Mouse (Mus musculus) heart, embryonic 12.5 days (tissue): Measurements from ENCODE around the gene Ift43. TPM values are rescaled to one million over a fixed set of nuclear protein-coding genes. Genes with fewer than 3 reads are reported as not detected.

ENCODE experiments used
- ATAC-seq: fragments of 200-750 bp; cut with Nextera tagmentation; 2 replicates; pipeline ENCODE4 v1.8.0; 2017; ENCODE audit warnings: moderate TSS enrichment, moderate library complexity; ENCODE audit not compliant: insufficient number of reproducible peaks, low FRiP score
- H3K27ac ChIP-seq: fragments of 300-500 bp; sonication (generic); 2 replicates; pipeline ENCODE4 v1.5.1; 2016; ENCODE audit warnings: mild to moderate bottlenecking, moderate library complexity; ENCODE audit not compliant: poor library complexity, severe bottlenecking
- H3K27me3 ChIP-seq: fragments of 300-500 bp; sonication (generic); replicated peaks from 2 replicates; pipeline ENCODE4 v1.6.1; 2016; ENCODE audit warnings: mild to moderate bottlenecking, moderate library complexity
- H3K36me3 ChIP-seq: fragments of 300-500 bp; sonication (generic); 2 replicates; pipeline ENCODE4 v1.6.1; 2016; ENCODE audit warnings: mild to moderate bottlenecking, moderate library complexity
- H3K4me1 ChIP-seq: fragments of 300-500 bp; sonication (generic); replicated peaks from 2 replicates; pipeline ENCODE4 v1.6.1; 2016; ENCODE audit warnings: mild to moderate bottlenecking
- H3K4me2 ChIP-seq: fragments of 300-500 bp; sonication (generic); 2 replicates; pipeline ENCODE4 v1.6.1; 2016; ENCODE audit warnings: mild to moderate bottlenecking, moderate library complexity
- H3K4me3 ChIP-seq: fragments of 300-500 bp; sonication (generic); 2 replicates; pipeline ENCODE4 v1.5.1; 2016; ENCODE audit warnings: mild to moderate bottlenecking
- H3K9ac ChIP-seq: fragments of 300-500 bp; sonication (generic); 2 replicates; pipeline ENCODE4 v1.6.1; 2016; ENCODE audit warnings: mild to moderate bottlenecking, moderate library complexity
- H3K9me3 ChIP-seq: fragments of 300-500 bp; sonication (generic); replicated peaks from 2 replicates; pipeline ENCODE4 v1.6.1; 2016; ENCODE audit warnings: mild to moderate bottlenecking, moderate library complexity
- WGBS: fragments of 180-500 bp; shearing (Covaris S2); methylation state at CpG from one replicate; pipeline ENCODE4 v1.1.7; 2016; 5-methylcytosine and 5-hydroxymethylcytosine counted together
- polyA plus RNA-seq: library from polyadenylated mRNA; unstranded; fragments of >200 nt; fragmentation: Nextera tagmentation; extraction: Ambion mirVana; gene quantifications from 2 replicates; pipeline ENCODE4 v1.2.1, GENCODE M21; 2016

Gene Ift43
- 113 and 118 TPM in 2 replicates for polyA plus RNA-seq

GRCm38 (mm10) chr12:86082481-86083012, at the start of gene Ift43:
TSS of gene Ift43 (plus strand) at chr12:86082541.
- H3K27ac ChIP-seq = peak within 1 kb of the TSS; percentile 56
- peak within 1 kb of the TSS; percentile 84 for H3K4me3 ChIP-seq
- peaks cover 17% of the 10 kb centered on the region for H3K36me3 ChIP-seq
- peaks cover 27% of the 10 kb centered on the region for H3K4me1 ChIP-seq
- H3K9me3 ChIP-seq = no peaks in the 10 kb centered on the region
- ATAC-seq = 0 out of 2 replicates have a peak, but pooled peaks have one; percentile 13
- WGBS = under 1% methylated on average over 35 of the region's 35 CpGs
- peak within 1 kb of the TSS; percentile 79 for H3K4me2 ChIP-seq
- H3K9ac ChIP-seq = peak within 1 kb of the TSS; percentile 77
- no peaks in the 10 kb centered on the region for H3K27me3 ChIP-seq

- Histone ChIP-seq H3K9ac (no peak overlapping the region), H3K27me3 (no peaks in the 10 kb centered on the region), H3K4me3 (no peak overlapping the region), H3K36me3 (no peaks in the 10 kb centered on the region), H3K4me2 (no peak overlapping the region), H3K9me3 (no peaks in the 10 kb centered on the region), H3K4me1 (peaks cover 51% of the 10 kb centered on the region), H3K27ac (no peak overlapping the region)
- ATAC-seq = no peak
These were observed 46.8 kb upstream of the Ift43 start for GRCm38 (mm10) chr12:86035586-86035985.

- 42% methylated on average over 9 of the region's 9 CpGs for WGBS
- ATAC-seq = no peak
- Histone ChIP-seq H3K27ac (peak overlapping the region; percentile 50; the same call in 1 of the 2 replicates), H3K9ac (peak overlapping the region; percentile 3; the same call in 1 of the 2 replicates), H3K4me3 (no peak overlapping the region), H3K4me1 (peaks cover 47% of the 10 kb centered on the region), H3K36me3 (no peaks in the 10 kb centered on the region), H3K4me2 (no peak overlapping the region), H3K9me3 (no peaks in the 10 kb centered on the region), H3K27me3 (no peaks in the 10 kb centered on the region)
These were observed 45.8 kb upstream of the Ift43 start for GRCm38 (mm10) chr12:86036368-86037166.

DNA sequence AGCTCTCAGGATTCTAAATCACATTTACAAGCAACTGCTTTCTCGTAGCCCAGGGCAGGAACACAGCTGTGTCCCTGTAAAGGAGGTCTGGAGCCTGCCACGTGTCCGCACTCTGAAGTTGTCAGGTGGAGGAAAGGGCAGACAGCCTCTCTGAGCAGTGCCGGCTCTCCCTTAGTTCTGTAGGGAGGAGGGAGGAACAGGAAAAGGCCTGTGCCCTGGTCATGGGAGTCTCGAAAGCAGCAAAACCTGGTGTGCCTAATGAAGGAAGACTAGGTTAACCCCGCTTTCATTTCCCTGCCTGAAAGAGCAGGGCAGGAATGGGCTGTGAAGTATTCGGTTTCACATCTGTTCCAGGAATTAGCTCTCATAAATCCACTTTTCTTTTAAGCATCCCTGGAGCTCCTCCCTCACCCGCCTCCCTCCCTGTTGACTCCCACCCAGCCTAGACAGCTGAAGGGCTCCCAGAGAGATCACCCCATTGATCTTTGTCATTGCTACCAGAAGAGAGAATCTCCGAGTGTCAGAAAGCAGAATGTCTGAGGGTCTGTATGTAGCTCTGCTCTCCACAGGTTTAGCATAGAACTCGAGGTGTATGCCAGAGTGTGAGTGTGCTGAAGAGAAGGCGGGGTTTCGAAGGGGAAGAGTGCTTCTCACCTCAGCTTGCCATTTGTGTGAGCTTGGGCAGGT, 45.0 kb upstream of the Ift43 start:
- WGBS = 34% methylated on average over 12 of the region's 12 CpGs
- Histone ChIP-seq H3K36me3 (no peaks in the 10 kb centered on the region; the same call in 1 of the 2 replicates), H3K27me3 (no peaks in the 10 kb centered on the region), H3K4me2 (0 out of 2 replicates have a peak overlapping the region, but pooled peaks have one; percentile 5), H3K27ac (peak overlapping the region; percentile 50), H3K9me3 (no peaks in the 10 kb centered on the region), H3K4me3 (no peak overlapping the region), H3K4me1 (peaks cover 43% of the 10 kb centered on the region), H3K9ac (peak overlapping the region; percentile 44; the same call in 1 of the 2 replicates)
- ATAC-seq = no peak; the same call in 1 of the 2 replicates

DNA sequence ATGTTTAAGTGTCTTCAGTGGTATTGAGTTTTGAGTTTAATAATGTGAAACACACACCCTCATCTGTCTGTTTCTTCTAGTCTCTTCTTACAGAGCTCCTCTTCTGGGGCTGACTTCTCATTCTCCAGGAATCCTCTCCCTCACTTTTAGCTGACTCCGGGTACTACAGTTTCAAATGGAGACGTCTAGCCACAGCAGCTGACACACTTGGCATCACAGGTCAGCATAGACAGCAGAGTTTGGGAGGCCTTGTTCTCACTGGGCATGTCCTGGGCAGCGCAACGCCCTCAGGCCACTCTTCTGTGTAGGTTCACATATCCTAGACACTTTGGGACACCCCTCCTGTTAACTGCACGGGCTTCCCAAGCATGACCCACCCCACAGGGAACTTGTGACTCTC, 43.3 kb upstream of the Ift43 start:
- no peak overlapping the region for H3K4me3 ChIP-seq
- H3K9me3 ChIP-seq = peaks cover 12% of the 10 kb centered on the region; the same call in 1 of the 2 replicates
- H3K4me2 ChIP-seq = no peak overlapping the region
- no peak for ATAC-seq
- WGBS = 76% methylated on average over 5 of the region's 5 CpGs
- H3K4me1 ChIP-seq = peaks cover 31% of the 10 kb centered on the region
- H3K9ac ChIP-seq = no peak overlapping the region
- no peak overlapping the region for H3K27ac ChIP-seq
- H3K27me3 ChIP-seq = no peaks in the 10 kb centered on the region
- H3K36me3 ChIP-seq = peaks cover 10% of the 10 kb centered on the region

GRCm38 (mm10) chr12:86039751-86040150, 42.6 kb upstream of the Ift43 start:
- Histone ChIP-seq H3K4me1 (peaks cover 31% of the 10 kb centered on the region), H3K27me3 (no peaks in the 10 kb centered on the region), H3K9ac (no peak overlapping the region), H3K4me3 (no peak overlapping the region), H3K9me3 (peaks cover 12% of the 10 kb centered on the region; the same call in 1 of the 2 replicates), H3K27ac (peak overlapping the region; percentile 55; the same call in 1 of the 2 replicates), H3K36me3 (peaks cover 10% of the 10 kb centered on the region), H3K4me2 (no peak overlapping the region)
- 68% methylated on average over 6 of the region's 6 CpGs for WGBS
- no peak for ATAC-seq

DNA sequence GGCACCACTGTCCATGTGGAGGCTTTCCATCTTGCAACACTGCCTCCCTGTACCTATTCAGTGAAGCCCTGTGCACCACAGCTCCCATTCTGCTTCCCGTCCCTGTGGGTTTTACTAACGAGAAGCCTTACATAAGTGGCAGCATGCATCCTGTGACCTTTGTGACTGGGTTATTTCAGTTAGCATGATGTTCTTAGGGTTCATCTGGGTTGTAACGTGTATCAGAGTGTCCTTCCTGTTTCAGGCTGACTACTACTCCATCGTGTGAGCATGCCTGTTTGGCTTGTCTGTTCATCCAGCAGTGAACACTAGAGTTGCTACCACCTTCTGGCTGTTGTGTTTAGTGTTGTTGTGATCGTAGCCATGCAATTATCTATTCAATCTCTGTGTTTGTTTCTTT, 36.2 kb upstream of the Ift43 start:
- H3K36me3 ChIP-seq = peaks cover 10% of the 10 kb centered on the region
- WGBS = 80% methylated on average over 5 of the region's 5 CpGs
- H3K9ac ChIP-seq = no peak overlapping the region

GRCm38 (mm10) chr12:86046776-86047175, 35.6 kb upstream of the Ift43 start:
- Histone ChIP-seq H3K9me3 (peaks cover 12% of the 10 kb centered on the region; the same call in 1 of the 2 replicates), H3K4me1 (peaks cover 17% of the 10 kb centered on the region; the same call in 1 of the 2 replicates), H3K9ac (no peak overlapping the region), H3K27me3 (no peaks in the 10 kb centered on the region), H3K36me3 (peaks cover 10% of the 10 kb centered on the region), H3K27ac (no peak overlapping the region), H3K4me2 (no peak overlapping the region), H3K4me3 (no peak overlapping the region)
- WGBS = 83% methylated on average over 2 of the region's 2 CpGs
- ATAC-seq = no peak

More for the DNA sequence above, 36.2 kb upstream of the Ift43 start:
- no peaks in the 10 kb centered on the region for H3K27me3 ChIP-seq
- H3K9me3 ChIP-seq = peaks cover 12% of the 10 kb centered on the region; the same call in 1 of the 2 replicates
- peaks cover 15% of the 10 kb centered on the region; the same call in 1 of the 2 replicates for H3K4me1 ChIP-seq
- ATAC-seq = no peak
- no peak overlapping the region for H3K4me3 ChIP-seq
- no peak overlapping the region for H3K27ac ChIP-seq
- H3K4me2 ChIP-seq = no peak overlapping the region

- H3K27ac ChIP-seq = no peak overlapping the region
- H3K27me3 ChIP-seq = no peaks in the 10 kb centered on the region
- ATAC-seq = no peak
- H3K9me3 ChIP-seq = peaks cover 12% of the 10 kb centered on the region; the same call in 1 of the 2 replicates
- peaks cover 10% of the 10 kb centered on the region for H3K36me3 ChIP-seq
- peaks cover 17% of the 10 kb centered on the region; the same call in 1 of the 2 replicates for H3K4me1 ChIP-seq
- no peak overlapping the region for H3K4me3 ChIP-seq
- H3K9ac ChIP-seq = no peak overlapping the region
- WGBS = 81% methylated on average over 8 of the region's 8 CpGs
- H3K4me2 ChIP-seq = no peak overlapping the region
These were observed 35.0 kb upstream of the Ift43 start for GRCm38 (mm10) chr12:86047376-86047775.

DNA sequence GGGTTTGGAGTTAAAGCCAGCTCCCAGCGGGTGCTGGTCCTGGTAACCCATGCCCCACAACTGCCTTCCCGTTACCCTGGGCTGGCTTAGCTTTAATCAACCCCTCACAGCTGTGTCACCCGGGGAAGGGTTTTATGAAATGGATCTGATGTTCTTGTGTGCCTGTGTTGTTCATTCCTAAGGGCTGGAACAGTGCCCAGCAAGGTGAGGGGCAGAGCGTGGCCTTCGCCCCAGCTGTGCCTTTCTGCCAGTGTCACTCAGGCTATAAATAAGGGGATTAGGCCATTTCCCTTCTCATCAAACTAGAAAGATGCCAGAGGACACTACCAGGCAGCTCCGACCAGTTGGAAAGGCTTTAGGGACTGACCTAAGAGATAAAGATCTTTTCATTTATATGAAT, 32.5 kb upstream of the Ift43 start:
- Histone ChIP-seq H3K4me2 (no peak overlapping the region), H3K27ac (no peak overlapping the region), H3K9me3 (no peaks in the 10 kb centered on the region), H3K4me1 (peaks cover 17% of the 10 kb centered on the region; the same call in 1 of the 2 replicates), H3K36me3 (0 out of 2 replicates have a peak, but pooled peaks cover 2% of the 10 kb centered on the region), H3K4me3 (no peak overlapping the region), H3K27me3 (no peaks in the 10 kb centered on the region), H3K9ac (no peak overlapping the region)
- no peak for ATAC-seq
- WGBS = 78% methylated on average over 6 of the region's 6 CpGs

DNA sequence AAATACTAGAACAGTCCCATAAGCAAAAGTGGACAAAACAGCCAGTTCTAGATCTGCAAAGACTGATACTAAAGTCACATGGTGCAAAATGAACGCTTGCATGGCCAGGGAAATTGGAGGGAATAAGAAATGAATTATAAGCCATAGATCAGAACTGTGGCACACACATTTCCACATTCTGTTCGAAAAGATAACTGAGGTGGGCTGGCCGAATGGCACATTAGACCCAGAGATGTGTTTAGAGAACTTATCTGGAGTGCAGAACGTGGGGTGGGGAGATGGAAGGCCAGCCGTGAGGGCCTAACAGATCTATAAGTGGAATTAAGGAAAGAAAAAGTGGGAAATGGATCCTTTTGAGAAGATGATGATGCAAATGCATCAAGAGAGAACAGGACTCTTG, 30.9 kb upstream of the Ift43 start:
- ATAC-seq = no peak
- Histone ChIP-seq H3K36me3 (peaks cover 16% of the 10 kb centered on the region), H3K4me1 (peaks cover 17% of the 10 kb centered on the region; the same call in 1 of the 2 replicates), H3K27ac (no peak overlapping the region), H3K9me3 (no peaks in the 10 kb centered on the region), H3K4me3 (no peak overlapping the region), H3K9ac (no peak overlapping the region), H3K27me3 (no peaks in the 10 kb centered on the region), H3K4me2 (no peak overlapping the region)
- 80% methylated on average over 5 of the region's 5 CpGs for WGBS
